Mouse (Mus musculus) lung, adult 2 months (tissue): ENCODE results near the gene Gm7970.
"Not testable (repeated sequence)": the region's sequence is repeated elsewhere in the genome, so short reads cannot be mapped to it uniquely, and the experiment has no call there.

Experiments used
- CTCF ChIP-seq: fragments of 200-500 bp; IDR thresholded peaks from 2 replicates; pipeline ENCODE4 v1.5.1; 2011; ENCODE audit warnings: mild to moderate bottlenecking, low read length, control low read depth; ENCODE audit not compliant: insufficient read depth
- POLR2A ChIP-seq: fragments of 200-500 bp; IDR thresholded peaks from 2 replicates; pipeline ENCODE4 v1.6.1; 2011; ENCODE audit warnings: low read depth, mild to moderate bottlenecking, control low read depth, low read length, borderline replicate concordance; ENCODE audit errors: extremely low read depth

DNA sequence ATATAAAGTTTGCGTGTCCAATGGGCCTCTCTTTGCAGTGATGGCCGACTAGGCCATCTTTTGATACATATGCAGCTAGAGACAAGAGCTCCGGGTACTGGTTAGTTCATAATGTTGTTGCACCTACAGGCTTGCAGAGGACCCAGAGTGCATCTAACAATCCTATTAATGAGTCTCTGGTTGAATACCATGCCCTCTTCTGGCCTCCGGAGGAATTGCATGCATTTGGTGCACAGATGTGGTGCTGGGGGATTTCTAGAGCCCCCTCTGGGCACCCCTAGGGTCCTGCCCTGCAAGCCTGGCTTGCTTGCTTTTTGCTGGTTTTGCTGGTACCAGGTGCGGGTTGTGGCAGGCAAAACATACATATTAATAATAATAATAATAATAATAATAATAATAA, 34.7 kb downstream of the Gm7970 start:
- TF ChIP-seq POLR2A, CTCF: not testable (repeated sequence)
